Mouse (Mus musculus): ENCODE measurements at regions not wholly inside any gene's neighbourhood (a gene's known extent, or its start where the extent isn't known, plus 50 kb on each side); places are given as distances from the start of the nearest gene placed in this dataset.

- H3K27me3 ChIP-seq (ENCODE audit: insufficient read depth, low read length): no peaks in the 10 kb centered on the region
- no peak overlapping the region for H3K9ac ChIP-seq (replicated peaks; ENCODE audit: low read length)
- H3K4me1 ChIP-seq (ENCODE audit: insufficient read depth, low read length): no peaks in the 10 kb centered on the region
- 59% methylated on average over 4 of the region's 4 CpGs for WGBS
- no peak overlapping the region for H3K4me2 ChIP-seq (replicated peaks; ENCODE audit: low read depth, low read length)
- H3K9me3 ChIP-seq (ENCODE audit: low read length): no peaks in the 10 kb centered on the region
- no peak for ATAC-seq (ENCODE audit: low FRiP score, low TSS enrichment)
- H3K27ac ChIP-seq (ENCODE audit: low read length): no peak overlapping the region
- no peaks in the 10 kb centered on the region for H3K36me3 ChIP-seq (ENCODE audit: insufficient read depth, low read length)
- H3K4me3 ChIP-seq (ENCODE audit: low read length): no peak overlapping the region
Observed at GRCm38 (mm10) chr6:73792207-73792606, 322.7 kb upstream of the 4931417E11Rik start.

GRCm38 (mm10) chr6:73756207-73756815 is 286.8 kb upstream of the 4931417E11Rik start:
- Histone ChIP-seq H3K27ac (ENCODE audit: low read length) (0 out of 2 replicates have a peak overlapping the region, but pooled peaks have one; percentile 20), H3K36me3 (ENCODE audit: insufficient read depth, low read length) (no peaks in the 10 kb centered on the region), H3K4me3 (ENCODE audit: low read length) (no peak overlapping the region), H3K27me3 (ENCODE audit: insufficient read depth, low read length) (no peaks in the 10 kb centered on the region), H3K4me2 (replicated peaks; ENCODE audit: low read depth, low read length) (no peak overlapping the region), H3K9ac (replicated peaks; ENCODE audit: low read length) (no peak overlapping the region), H3K9me3 (ENCODE audit: low read length) (no peaks in the 10 kb centered on the region), H3K4me1 (ENCODE audit: insufficient read depth, low read length) (no peaks in the 10 kb centered on the region)
- ATAC-seq (ENCODE audit: low FRiP score, low TSS enrichment): no peak
- 44% methylated on average over 3 of the region's 3 CpGs for WGBS
